Mouse (Mus musculus): ENCODE results near the gene Mbd3. TPM values are rescaled to one million over a fixed set of nuclear protein-coding genes. Genes with fewer than 3 reads are reported as not detected.
A peak's percentile ranks its signal among the peaks of the same experiment; 100 is the strongest.

The Mbd3 gene
- polyA plus RNA-seq (2014; fragmentation: Nextera tagmentation; extraction: Ambion mirVana) = 151 and 171 TPM in 2 replicates

DNA sequence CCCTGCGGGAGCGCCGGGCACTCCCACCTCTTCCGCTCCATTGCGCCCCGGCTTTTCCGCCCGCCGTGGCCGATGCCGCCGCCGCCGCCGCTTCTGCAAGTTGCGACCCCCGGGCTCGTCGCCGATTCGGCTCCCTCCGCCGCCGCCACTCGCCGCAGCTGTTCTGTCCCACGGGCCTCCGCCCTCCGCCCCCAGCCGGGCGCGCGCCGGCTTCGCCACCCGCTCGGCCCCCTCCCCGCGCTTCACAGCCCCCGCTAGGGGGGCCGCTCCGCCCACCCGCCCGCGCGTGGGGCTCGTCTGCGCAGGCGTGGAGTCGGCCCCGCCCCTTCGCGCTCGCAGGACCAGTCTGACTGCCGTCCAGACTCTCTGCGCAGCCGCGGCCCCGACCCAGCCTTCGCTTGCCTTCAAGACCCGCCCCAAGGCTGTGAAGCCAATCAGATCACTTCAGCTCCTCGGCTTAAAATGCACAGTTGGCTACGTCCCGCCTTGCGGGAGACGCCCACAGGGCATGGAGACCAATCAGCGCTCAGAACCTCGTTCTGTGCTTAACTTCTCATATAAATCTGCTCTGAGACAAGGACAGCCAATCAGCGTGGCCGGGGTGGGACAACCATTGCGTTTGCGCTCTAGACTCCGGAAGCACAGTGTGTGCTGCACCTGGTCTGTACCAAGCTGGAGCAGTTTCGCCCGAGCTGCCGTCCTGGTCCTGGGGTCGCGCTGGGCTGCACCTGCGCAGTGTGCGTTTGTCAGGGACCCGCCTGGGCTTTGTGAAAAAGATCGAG is at the start of gene Mbd3:
TSS of gene Mbd3 (minus strand) at position 360 of the 782 bp plus-strand sequence.
- peak within 1 kb of the TSS; percentile 82 for H3K4me2 ChIP-seq
- no peaks in the 10 kb centered on the region for H3K27me3 ChIP-seq (ENCODE audit: control insufficient read depth, insufficient read depth, low read length)
- peaks cover 20% of the 10 kb centered on the region for H3K4me1 ChIP-seq (ENCODE audit: control insufficient read depth, insufficient read depth, low read length)
- under 1% methylated on average over 71 of the region's 82 CpGs for WGBS (ENCODE audit: insufficient replicate concordance)
- peak within 1 kb of the TSS; percentile 96 for H3K9ac ChIP-seq (ENCODE audit: low read depth, low read length)
- peak; percentile 96 for ATAC-seq (replicated peaks; ENCODE audit: insufficient number of reproducible peaks, low FRiP score, low TSS enrichment)
- H3K36me3 ChIP-seq (ENCODE audit: control insufficient read depth, insufficient read depth, low read length) = peaks cover 36% of the 10 kb centered on the region
- no peaks in the 10 kb centered on the region for H3K9me3 ChIP-seq (replicated peaks; ENCODE audit: control insufficient read depth, low read length)
- H3K27ac ChIP-seq (ENCODE audit: low read depth, low read length) = peak within 1 kb of the TSS; percentile 99
- peak within 1 kb of the TSS; percentile 84 for H3K4me3 ChIP-seq (ENCODE audit: low read depth, low read length)

DNA sequence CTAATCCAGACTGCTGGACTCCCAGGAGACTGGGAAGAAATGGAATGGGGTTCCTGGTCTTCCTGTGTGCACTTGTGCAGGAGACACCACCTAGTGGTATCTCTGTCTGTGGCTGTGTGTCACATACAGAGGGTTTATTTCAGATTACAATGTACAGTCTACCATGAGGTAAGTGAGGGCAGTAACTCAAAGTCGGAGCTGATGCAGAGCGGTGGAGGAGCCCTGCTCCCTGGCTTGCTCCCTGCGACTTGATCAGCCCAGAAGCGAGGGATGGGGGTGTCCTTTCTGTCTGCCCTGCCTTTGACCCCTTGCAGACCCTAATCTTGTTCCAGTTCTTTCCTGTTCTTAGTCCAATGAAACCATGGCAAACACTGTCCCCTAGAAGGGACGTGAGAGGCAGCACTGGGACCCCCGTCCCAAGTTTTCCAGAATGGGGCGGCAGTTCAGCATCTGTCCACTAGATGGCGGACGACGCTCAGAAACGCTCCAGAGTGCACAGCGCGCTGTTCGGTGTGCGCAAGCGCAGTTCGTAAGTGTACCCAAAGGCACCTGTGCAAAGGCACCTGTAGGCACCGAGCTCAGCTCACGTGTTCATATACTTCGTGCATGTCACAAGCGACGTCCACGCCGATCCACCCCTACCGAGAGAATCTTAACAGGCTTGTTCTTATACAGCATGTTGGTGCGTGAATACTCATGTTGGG is 46.7 kb upstream of the Mbd3 start:
- Histone ChIP-seq H3K27ac (ENCODE audit: low read depth, low read length) (no peak overlapping the region), H3K4me2 (peak overlapping the region; percentile 48), H3K4me1 (ENCODE audit: control insufficient read depth, insufficient read depth, low read length) (peaks cover 3% of the 10 kb centered on the region; the same call in 1 of the 2 replicates), H3K27me3 (ENCODE audit: control insufficient read depth, insufficient read depth, low read length) (peaks cover 17% of the 10 kb centered on the region), H3K9ac (ENCODE audit: low read depth, low read length) (no peak overlapping the region), H3K9me3 (replicated peaks; ENCODE audit: control insufficient read depth, low read length) (no peaks in the 10 kb centered on the region), H3K4me3 (ENCODE audit: low read depth, low read length) (no peak overlapping the region), H3K36me3 (ENCODE audit: control insufficient read depth, insufficient read depth, low read length) (no peaks in the 10 kb centered on the region)
- ATAC-seq (replicated peaks; ENCODE audit: insufficient number of reproducible peaks, low FRiP score, low TSS enrichment) = 0 out of 2 replicates have a peak, but pooled peaks have one; percentile 11
- 7% methylated on average over 26 of the region's 26 CpGs for WGBS (ENCODE audit: insufficient replicate concordance)

DNA sequence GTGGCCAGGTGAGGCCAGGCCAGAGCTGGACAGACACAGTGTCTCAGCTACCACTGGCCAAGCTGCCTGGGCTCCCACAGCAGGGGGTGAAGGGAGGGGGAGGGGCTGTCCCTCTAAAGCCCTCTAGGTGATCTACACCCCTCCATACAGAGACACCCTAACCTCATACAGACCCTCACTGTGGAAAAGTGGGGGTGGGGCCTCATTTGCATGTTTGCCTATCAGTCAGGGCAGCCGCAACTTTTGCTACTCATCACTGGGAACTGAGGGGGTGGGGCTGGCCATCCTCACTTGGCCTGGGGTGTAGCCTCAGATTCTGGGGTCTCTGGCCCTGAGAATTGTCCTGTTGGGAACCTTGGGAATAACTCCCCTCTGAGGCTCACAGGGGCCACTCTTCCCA is 45.7 kb upstream of the Mbd3 start:
- Histone ChIP-seq H3K4me1 (ENCODE audit: control insufficient read depth, insufficient read depth, low read length) (no peaks in the 10 kb centered on the region), H3K27me3 (ENCODE audit: control insufficient read depth, insufficient read depth, low read length) (peaks cover 11% of the 10 kb centered on the region), H3K27ac (ENCODE audit: low read depth, low read length) (no peak overlapping the region), H3K36me3 (ENCODE audit: control insufficient read depth, insufficient read depth, low read length) (no peaks in the 10 kb centered on the region), H3K4me2 (no peak overlapping the region), H3K9ac (ENCODE audit: low read depth, low read length) (no peak overlapping the region), H3K4me3 (ENCODE audit: low read depth, low read length) (no peak overlapping the region), H3K9me3 (replicated peaks; ENCODE audit: control insufficient read depth, low read length) (no peaks in the 10 kb centered on the region)
- no peak for ATAC-seq (replicated peaks; ENCODE audit: insufficient number of reproducible peaks, low FRiP score, low TSS enrichment)
- 50% methylated on average over 1 of the region's 1 CpGs for WGBS (ENCODE audit: insufficient replicate concordance)

GRCm38 (mm10) chr10:80444339-80445045 is 45.1 kb upstream of the Mbd3 start:
- Histone ChIP-seq H3K36me3 (ENCODE audit: control insufficient read depth, insufficient read depth, low read length) (no peaks in the 10 kb centered on the region), H3K27ac (ENCODE audit: low read depth, low read length) (no peak overlapping the region), H3K9ac (ENCODE audit: low read depth, low read length) (no peak overlapping the region), H3K4me3 (ENCODE audit: low read depth, low read length) (no peak overlapping the region), H3K4me1 (ENCODE audit: control insufficient read depth, insufficient read depth, low read length) (no peaks in the 10 kb centered on the region), H3K9me3 (replicated peaks; ENCODE audit: control insufficient read depth, low read length) (no peaks in the 10 kb centered on the region), H3K27me3 (ENCODE audit: control insufficient read depth, insufficient read depth, low read length) (peaks cover 11% of the 10 kb centered on the region), H3K4me2 (no peak overlapping the region)
- no peak for ATAC-seq (replicated peaks; ENCODE audit: insufficient number of reproducible peaks, low FRiP score, low TSS enrichment)
- WGBS (ENCODE audit: insufficient replicate concordance) = 48% methylated on average over 5 of the region's 5 CpGs

- Histone ChIP-seq H3K4me3 (ENCODE audit: low read depth, low read length) (no peak overlapping the region), H3K36me3 (ENCODE audit: control insufficient read depth, insufficient read depth, low read length) (no peaks in the 10 kb centered on the region), H3K4me1 (ENCODE audit: control insufficient read depth, insufficient read depth, low read length) (no peaks in the 10 kb centered on the region), H3K27ac (ENCODE audit: low read depth, low read length) (no peak overlapping the region), H3K4me2 (no peak overlapping the region), H3K9ac (ENCODE audit: low read depth, low read length) (no peak overlapping the region), H3K27me3 (ENCODE audit: control insufficient read depth, insufficient read depth, low read length) (peaks cover 11% of the 10 kb centered on the region), H3K9me3 (replicated peaks; ENCODE audit: control insufficient read depth, low read length) (no peaks in the 10 kb centered on the region)
- 80% methylated on average over 8 of the region's 8 CpGs for WGBS (ENCODE audit: insufficient replicate concordance)
- no peak for ATAC-seq (replicated peaks; ENCODE audit: insufficient number of reproducible peaks, low FRiP score, low TSS enrichment)
Measured at GRCm38 (mm10) chr10:80443575-80444278, 44.4 kb upstream of the Mbd3 start.

- Histone ChIP-seq H3K27ac (ENCODE audit: low read depth, low read length) (no peak overlapping the region), H3K4me1 (ENCODE audit: control insufficient read depth, insufficient read depth, low read length) (no peaks in the 10 kb centered on the region), H3K4me2 (no peak overlapping the region), H3K9ac (ENCODE audit: low read depth, low read length) (no peak overlapping the region), H3K9me3 (replicated peaks; ENCODE audit: control insufficient read depth, low read length) (no peaks in the 10 kb centered on the region), H3K27me3 (ENCODE audit: control insufficient read depth, insufficient read depth, low read length) (peaks cover 13% of the 10 kb centered on the region), H3K4me3 (ENCODE audit: low read depth, low read length) (no peak overlapping the region), H3K36me3 (ENCODE audit: control insufficient read depth, insufficient read depth, low read length) (no peaks in the 10 kb centered on the region)
- no peak for ATAC-seq (replicated peaks; ENCODE audit: insufficient number of reproducible peaks, low FRiP score, low TSS enrichment)
- WGBS (ENCODE audit: insufficient replicate concordance) = 59% methylated on average over 2 of the region's 2 CpGs
Measured at GRCm38 (mm10) chr10:80442989-80443388, 43.6 kb upstream of the Mbd3 start.

GRCm38 (mm10) chr10:80441598-80441997 is 42.2 kb upstream of the Mbd3 start:
- ATAC-seq (replicated peaks; ENCODE audit: insufficient number of reproducible peaks, low FRiP score, low TSS enrichment) = no peak
- WGBS (ENCODE audit: insufficient replicate concordance) = 53% methylated on average over 8 of the region's 8 CpGs
- Histone ChIP-seq H3K4me3 (ENCODE audit: low read depth, low read length) (no peak overlapping the region), H3K4me2 (no peak overlapping the region), H3K27me3 (ENCODE audit: control insufficient read depth, insufficient read depth, low read length) (peaks cover 13% of the 10 kb centered on the region), H3K9ac (ENCODE audit: low read depth, low read length) (no peak overlapping the region), H3K27ac (ENCODE audit: low read depth, low read length) (no peak overlapping the region), H3K4me1 (ENCODE audit: control insufficient read depth, insufficient read depth, low read length) (0 out of 2 replicates have a peak, but pooled peaks cover under 1% of the 10 kb centered on the region), H3K36me3 (ENCODE audit: control insufficient read depth, insufficient read depth, low read length) (no peaks in the 10 kb centered on the region), H3K9me3 (replicated peaks; ENCODE audit: control insufficient read depth, low read length) (no peaks in the 10 kb centered on the region)

- no peak for ATAC-seq (replicated peaks; ENCODE audit: insufficient number of reproducible peaks, low FRiP score, low TSS enrichment)
- no peaks in the 10 kb centered on the region for H3K9me3 ChIP-seq (replicated peaks; ENCODE audit: control insufficient read depth, low read length)
Measured at GRCm38 (mm10) chr10:80440031-80440430, 40.7 kb upstream of the Mbd3 start.

More at GRCm38 (mm10) chr10:80440031-80440430, 40.7 kb upstream of the Mbd3 start:
- Histone ChIP-seq H3K4me1 (ENCODE audit: control insufficient read depth, insufficient read depth, low read length) (peaks cover 6% of the 10 kb centered on the region; the same call in 1 of the 2 replicates), H3K9ac (ENCODE audit: low read depth, low read length) (no peak overlapping the region), H3K4me2 (no peak overlapping the region), H3K27ac (ENCODE audit: low read depth, low read length) (no peak overlapping the region), H3K27me3 (ENCODE audit: control insufficient read depth, insufficient read depth, low read length) (peaks cover 7% of the 10 kb centered on the region), H3K36me3 (ENCODE audit: control insufficient read depth, insufficient read depth, low read length) (no peaks in the 10 kb centered on the region), H3K4me3 (ENCODE audit: low read depth, low read length) (no peak overlapping the region)

All from heart, embryonic 11.5 days (tissue).